Mouse (Mus musculus) adrenal gland, postnatal 0 days (tissue): ENCODE measurements around the gene Polq. TPM values are rescaled to one million over a fixed set of nuclear protein-coding genes. Genes with fewer than 3 reads are reported as not detected.

Source experiments
- polyA plus RNA-seq: library from polyadenylated mRNA; unstranded; fragments of >200 nt; fragmentation: Nextera tagmentation; extraction: Ambion mirVana; gene quantifications from 2 replicates; pipeline ENCODE4 v1.2.1, GENCODE M21; 2015

Polq gene
- 2.1 and 2.2 TPM in 2 replicates for polyA plus RNA-seq

DNA sequence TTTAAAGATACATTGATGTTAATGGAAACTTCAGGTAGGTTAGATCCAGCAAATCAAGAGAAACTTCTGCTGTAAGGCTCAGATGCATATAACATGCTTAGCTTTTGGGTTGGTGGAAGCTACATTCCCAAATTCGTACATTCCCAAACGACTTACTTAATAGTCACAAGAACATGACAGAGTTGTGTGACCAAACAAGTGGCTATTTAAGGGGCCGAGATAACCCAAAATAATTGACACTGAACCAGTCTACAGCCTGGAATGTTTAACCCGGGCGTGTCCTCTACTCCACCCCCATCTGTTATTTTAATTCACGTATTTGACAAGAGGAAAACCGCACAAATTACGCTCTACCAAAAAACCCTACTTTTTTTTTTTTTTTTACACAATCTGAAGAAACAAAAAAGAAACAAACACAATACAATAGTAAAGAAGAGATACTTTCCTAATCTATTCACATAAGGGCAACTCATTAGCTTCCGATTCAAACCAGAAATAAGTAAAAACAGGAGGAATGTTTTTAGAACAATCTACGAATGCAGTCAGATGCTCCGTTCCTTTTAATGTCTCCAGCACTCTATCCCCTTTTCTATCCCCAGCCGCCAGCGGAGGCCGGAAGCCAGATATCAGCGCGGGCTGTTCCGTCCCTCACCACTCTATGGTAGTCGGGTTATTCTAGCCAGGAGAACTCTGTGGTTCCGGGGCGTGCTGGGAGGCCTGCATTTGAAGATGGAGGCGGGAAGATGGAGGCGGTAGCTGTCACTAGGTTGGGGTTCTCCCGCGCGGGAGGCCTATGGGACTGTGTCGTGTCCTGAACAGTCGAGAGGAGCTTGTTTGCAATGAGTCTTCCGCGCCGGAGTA lies at the start of gene Polq:
Gene Polq, plus strand, starts transcription at position 726 of the 861 bp plus-strand sequence.

DNA sequence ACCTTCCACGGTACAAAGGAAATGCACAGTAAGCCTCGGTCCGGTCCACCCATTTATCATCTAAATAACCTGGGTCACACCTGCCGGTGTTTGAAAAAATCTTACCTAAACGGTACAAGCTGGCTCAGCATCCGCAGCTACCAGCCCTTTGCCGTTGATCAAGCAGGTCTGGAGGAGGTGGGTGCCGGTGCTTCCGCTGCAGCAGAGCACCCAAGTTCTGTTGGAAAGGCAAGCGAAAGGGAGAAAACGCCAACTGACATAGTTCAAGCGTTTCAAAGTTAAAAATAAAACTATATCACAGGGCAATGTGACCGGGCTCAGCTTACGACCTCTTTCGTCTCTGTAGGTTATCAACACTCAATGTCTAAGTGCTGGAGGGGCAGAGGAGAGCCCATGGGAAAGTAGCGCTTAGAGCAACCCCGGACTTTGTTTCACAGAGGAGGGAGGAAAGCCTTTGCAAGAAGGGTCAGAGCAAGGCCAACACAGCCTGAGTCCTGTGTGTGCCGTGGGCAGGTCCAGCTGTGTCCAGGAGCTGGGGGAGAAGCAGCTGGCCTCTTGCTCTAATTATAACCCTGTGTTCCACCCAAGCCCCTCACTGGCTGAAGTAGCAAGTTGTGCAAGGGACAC lies 21.5 kb upstream of the Polq start, which contains the start of gene Fbxo40:
Gene Fbxo40, minus strand, starts transcription at position 469 of the 627 bp plus-strand sequence.

Other genes starting within 250 kb of the Polq start
- gene Slc15a2, start 226.8 kb upstream of the Polq start, polyA plus RNA-seq = 1.9 and 2.5 TPM in 2 replicates
- 26.2 and 30.6 TPM in 2 replicates for gene Iqcb1, start 183.4 kb upstream of the Polq start, polyA plus RNA-seq
- gene Eaf2, start 136.8 kb upstream of the Polq start, polyA plus RNA-seq = 2.1 and 2.3 TPM in 2 replicates
- gene Golgb1, start 136.6 kb upstream of the Polq start, polyA plus RNA-seq = 83.2 and 140 TPM in 2 replicates
- 7.0 and 9.0 TPM in 2 replicates for gene Hcls1, start 76.8 kb upstream of the Polq start, polyA plus RNA-seq
- 0.08 and 0.28 TPM in 2 replicates for gene Fbxo40, start 21.3 kb upstream of the Polq start, polyA plus RNA-seq